Comparison of ENCODE assay signal across 10 mouse cellular contexts in the genomic region with DNA sequence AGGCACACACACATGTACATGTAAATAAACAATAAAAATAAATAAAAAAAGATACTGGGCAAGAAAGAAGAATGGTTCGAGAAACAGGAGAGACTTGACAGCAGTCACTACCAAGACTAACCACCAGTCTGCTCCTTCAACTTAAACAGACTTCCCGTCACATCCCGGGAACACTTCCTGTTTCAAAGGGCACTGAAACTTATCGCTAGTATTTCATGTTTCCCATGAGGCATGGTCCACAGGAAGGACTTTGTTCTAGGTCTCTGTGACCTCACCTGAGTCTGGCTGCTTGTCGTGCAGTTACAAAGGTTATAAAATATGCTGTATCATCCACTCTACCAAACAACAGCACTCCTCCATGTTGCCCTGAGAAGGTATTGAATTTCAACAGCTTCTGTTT. TPM values are rescaled to one million over a fixed set of nuclear protein-coding genes. Genes with fewer than 3 reads are reported as not detected.
DNase-seq lines count a peak whose midpoint lies in the region; ATAC-seq and TF ChIP-seq lines count a peak whose summit lies in the region.
"Had no signal": no experiment of that assay in that cellular context is flagged by ENCODE, and none has a peak within 500 bp of the region (broad histone marks: within the 10 kb centered on the region; RNA-seq: fewer than 3 reads in every experiment).

No protein-coding gene starts in this region.

- no peak overlapping the region for H3K4me3 ChIP-seq in heart, embryonic 11.5 days (ENCODE audit: low read depth, low read length)
- H3K4me3 ChIP-seq in liver, embryonic 14.5 days (ENCODE audit: insufficient read depth in 1 of 2, low read depth in 2 of 2, low read length in 2 of 2) = no peak overlapping the region; a peak in 1 of 4 replicates
- H3K4me3 ChIP-seq: lung, embryonic 15.5 days had no signal

- DNase-seq in heart, postnatal 36 days = no peak
- DNase-seq in 416B (ENCODE audit: low read depth) = peak; percentile 88
- peak in 2 of 3 experiments; percentile 23 to 24 for DNase-seq in liver, embryonic 14.5 days (ENCODE audit: low read depth in 3 of 3, low spot score in 3 of 3)
- DNase-seq in testis, postnatal 10 days (ENCODE audit: low spot score) = no peak
- no peak for DNase-seq in spleen, postnatal 14 days (ENCODE audit: low spot score in 2 of 2)
- no peak for DNase-seq in adrenal gland, postnatal 4 days (ENCODE audit: low spot score in 2 of 2)

- H3K4me1 ChIP-seq in heart, embryonic 11.5 days (ENCODE audit: control insufficient read depth, insufficient read depth, low read length) = peaks cover 8% of the 10 kb centered on the region
- peaks cover 17 to 24% of the 10 kb centered on the region in 2 experiments for H3K4me1 ChIP-seq in liver, embryonic 14.5 days (replicated peaks; ENCODE audit: control insufficient read depth in 2 of 2, insufficient read depth in 2 of 2, low read length in 1 of 2)

- no peak overlapping the region for H3K9ac ChIP-seq in heart, embryonic 11.5 days (ENCODE audit: low read depth, low read length)
- H3K9ac ChIP-seq in liver, embryonic 14.5 days (replicated peaks) = peak overlapping the region; percentile 1; the same call in 1 of the 2 replicates
- H3K9ac ChIP-seq: lung, embryonic 15.5 days had no signal

- TF ChIP-seq EP300 in liver, embryonic 14.5 days (IDR thresholded peaks at IDR 0.05; ENCODE audit: low read depth) = peak; percentile 17; the same call in 1 of the 2 replicates

- H3K27me3 ChIP-seq in heart, embryonic 11.5 days (ENCODE audit: control insufficient read depth, insufficient read depth, low read length) = no peaks in the 10 kb centered on the region
- H3K27me3 ChIP-seq in liver, embryonic 14.5 days (ENCODE audit: control insufficient read depth, insufficient read depth, low read length) = no peaks in the 10 kb centered on the region
- H3K27me3 ChIP-seq: lung, embryonic 15.5 days had no signal

- H3K27ac ChIP-seq in heart, embryonic 11.5 days (ENCODE audit: low read depth, low read length) = 0 out of 2 replicates have a peak overlapping the region, but pooled peaks have one; percentile 10
- H3K27ac ChIP-seq in liver, embryonic 14.5 days = peak overlapping the region; percentile 58
- H3K27ac ChIP-seq: lung, embryonic 15.5 days had no signal

- ATAC-seq in heart, embryonic 11.5 days (replicated peaks; ENCODE audit: insufficient number of reproducible peaks, low FRiP score, low TSS enrichment) = no peak
- ATAC-seq in hematopoietic stem cell, adult 5-6 weeks (replicated peaks in 1 of 2; ENCODE audit: insufficient read depth in 1 of 2, low FRiP score in 2 of 2, low TSS enrichment in 1 of 2, low read depth in 1 of 2, poor library complexity in 2 of 2, severe bottlenecking in 2 of 2) = peak; percentile 30 to 37; a peak in 3 of 4 replicates
- ATAC-seq in liver, embryonic 14.5 days (ENCODE audit: insufficient read depth) = no peak
- ATAC-seq: forebrain, embryonic 16.5 days had no signal

- 55% methylated on average over 5 of the region's 5 CpGs for WGBS in heart, embryonic 11.5 days (ENCODE audit: insufficient replicate concordance)
- 8% methylated on average over 5 of the region's 5 CpGs for WGBS in liver, embryonic 14.5 days (ENCODE audit: insufficient replicate concordance)

- peak overlapping the region; percentile 27 for H3K4me2 ChIP-seq in heart, embryonic 11.5 days
- H3K4me2 ChIP-seq in liver, embryonic 14.5 days (ENCODE audit: low read depth) = peak overlapping the region; percentile 42
- H3K4me2 ChIP-seq: lung, embryonic 15.5 days had no signal

- peaks cover 5% of the 10 kb centered on the region; the same call in 1 of the 2 replicates for H3K36me3 ChIP-seq in heart, embryonic 11.5 days (ENCODE audit: control insufficient read depth, insufficient read depth, low read length)
- H3K36me3 ChIP-seq in liver, embryonic 14.5 days (replicated peaks; ENCODE audit: control insufficient read depth, insufficient read depth, low read depth) = no peaks in the 10 kb centered on the region; the same call in 1 of the 2 replicates

- no peaks in the 10 kb centered on the region for H3K9me3 ChIP-seq in heart, embryonic 11.5 days (replicated peaks; ENCODE audit: control insufficient read depth, low read length)
- H3K9me3 ChIP-seq in liver, embryonic 14.5 days (ENCODE audit: control insufficient read depth, low read length) = no peaks in the 10 kb centered on the region
- H3K9me3 ChIP-seq: lung, embryonic 15.5 days had no signal

- intact Hi-C loops in heart, postnatal 36 days (cut with DNase I) = loop anchor here (2.0 kb wide), 1 partner anchor 26 kb away; a partner anchor contains a TSS

- peak; percentile 30; the same call in 1 of the 2 replicates for TF ChIP-seq CTCF in liver, embryonic 14.5 days (IDR thresholded peaks at IDR 0.05; ENCODE audit: low read depth)

RNA-seq across cellular contexts. Expression of a gene that starts 3.4 kb away (rescaled TPM):
- polyA plus RNA-seq in heart, embryonic 11.5 days (2014; fragmentation: Nextera tagmentation; extraction: Ambion mirVana) = 74.0 and 76.4 TPM in 2 replicates
- total RNA-seq in heart, postnatal 36 days (2021) = 10 to 100 TPM; 10.5 to 20.1 TPM
- 12.3 and 22.2 TPM in 2 replicates for total RNA-seq in hematopoietic stem cell, adult 5-6 weeks (2017)
- 17.7 and 19.6 TPM in 2 replicates for polyA plus RNA-seq in liver, embryonic 14.5 days (2012; rRNA removed)
- 27.3 and 29.3 TPM in 2 replicates for polyA plus RNA-seq in liver, embryonic 14.5 days (2014; fragmentation: Nextera tagmentation; extraction: Ambion mirVana)
- total RNA-seq in adrenal gland, postnatal 4 days (2021) = 10 to 100 TPM; 31.6 to 32.9 TPM

RNA-seq across cellular contexts. Expression of a gene that starts 3.6 kb away (rescaled TPM):
- polyA plus RNA-seq in heart, embryonic 11.5 days (2014; fragmentation: Nextera tagmentation; extraction: Ambion mirVana) = 29.3 and 32.3 TPM in 2 replicates
- 100 to 1,000 TPM; 160 to 173 TPM for total RNA-seq in heart, postnatal 36 days (2021)
- 43.2 and 45.2 TPM in 2 replicates for total RNA-seq in hematopoietic stem cell, adult 5-6 weeks (2017)
- 12.3 and 14.8 TPM in 2 replicates for polyA plus RNA-seq in liver, embryonic 14.5 days (2012; rRNA removed)
- polyA plus RNA-seq in liver, embryonic 14.5 days (2014; fragmentation: Nextera tagmentation; extraction: Ambion mirVana) = 16.6 and 18.6 TPM in 2 replicates
- total RNA-seq in adrenal gland, postnatal 4 days (2021) = 100 to 1,000 TPM; 100 to 111 TPM

RNA-seq across cellular contexts. Expression of a gene that starts 27.3 kb away (rescaled TPM):
- polyA plus RNA-seq in heart, embryonic 11.5 days (2014; fragmentation: Nextera tagmentation; extraction: Ambion mirVana) = 20.3 and 20.6 TPM in 2 replicates
- total RNA-seq in heart, postnatal 36 days (2021) = 10 to 100 TPM; 13.2 to 16.2 TPM
- 17.6 and 46.2 TPM in 2 replicates for total RNA-seq in hematopoietic stem cell, adult 5-6 weeks (2017)
- polyA plus RNA-seq in liver, embryonic 14.5 days (2012; rRNA removed) = 5.8 and 8.7 TPM in 2 replicates
- polyA plus RNA-seq in liver, embryonic 14.5 days (2014; fragmentation: Nextera tagmentation; extraction: Ambion mirVana) = 3.1 and 3.5 TPM in 2 replicates
- total RNA-seq in adrenal gland, postnatal 4 days (2021) = 10 to 100 TPM; 57.7 to 63.5 TPM

RNA-seq across cellular contexts. Expression of a gene that starts 42.6 kb away (rescaled TPM):
- 0.26 and 0.31 TPM in 2 replicates for polyA plus RNA-seq in heart, embryonic 11.5 days (2014; fragmentation: Nextera tagmentation; extraction: Ambion mirVana)
- total RNA-seq in heart, postnatal 36 days (2021) = 1 to 10 TPM in 1 of 2 experiments, under 1 TPM in 1; 0.62 to 1.0 TPM
- 2.4 and 2.9 TPM in 2 replicates for total RNA-seq in hematopoietic stem cell, adult 5-6 weeks (2017)
- polyA plus RNA-seq in liver, embryonic 14.5 days (2012; rRNA removed) = 0.03 and 0.09 TPM in 2 replicates
- polyA plus RNA-seq in liver, embryonic 14.5 days (2014; fragmentation: Nextera tagmentation; extraction: Ambion mirVana) = 0.04 and 0.13 TPM in 2 replicates
- total RNA-seq in adrenal gland, postnatal 4 days (2021) = 1 to 10 TPM; 2.2 to 4.3 TPM

RNA-seq across cellular contexts. Expression of a gene that starts 56.6 kb away (rescaled TPM):
- 109 and 116 TPM in 2 replicates for polyA plus RNA-seq in heart, embryonic 11.5 days (2014; fragmentation: Nextera tagmentation; extraction: Ambion mirVana)
- 10 to 100 TPM; 62.9 to 63.4 TPM for total RNA-seq in heart, postnatal 36 days (2021)
- total RNA-seq in hematopoietic stem cell, adult 5-6 weeks (2017) = 17.8 and 19.8 TPM in 2 replicates
- 17.5 and 24.8 TPM in 2 replicates for polyA plus RNA-seq in liver, embryonic 14.5 days (2012; rRNA removed)
- 39.5 and 49.2 TPM in 2 replicates for polyA plus RNA-seq in liver, embryonic 14.5 days (2014; fragmentation: Nextera tagmentation; extraction: Ambion mirVana)
- total RNA-seq in adrenal gland, postnatal 4 days (2021) = 10 to 100 TPM; 75.4 to 81.6 TPM

Comparison
In these comparisons a context has a peak if more than half of its experiments do, and no peak if none do; other contexts are left out.
1. ATAC-seq: peak in hematopoietic stem cell, adult 5-6 weeks (2 of 2); none in heart, embryonic 11.5 days (single experiment) and liver, embryonic 14.5 days (single experiment).
2. DNase-seq: peak in 416B (single experiment) and liver, embryonic 14.5 days (2 of 3); none in heart, postnatal 36 days (0 of 2), testis, postnatal 10 days (single experiment), spleen, postnatal 14 days (0 of 2) and adrenal gland, postnatal 4 days (0 of 2).